Mouse (Mus musculus) activated CD4-positive, CD25-positive, alpha-beta regulatory T cell, adult 4 months (primary cell): ENCODE data around the gene Pdgfra. TPM values are rescaled to one million over a fixed set of nuclear protein-coding genes. Genes with fewer than 3 reads are reported as not detected.

ENCODE experiments used
- ATAC-seq: one replicate; pipeline ENCODE4 v1.8.0; 2017
- polyA plus RNA-seq, 2 experiments: library from polyadenylated mRNA; unstranded; fragments of 100-300 nt; shearing (Covaris generic); gene quantifications; one replicate each; pipeline ENCODE4 v1.2.1; 2017

Pdgfra gene
- polyA plus RNA-seq, 2 experiments from 2014 or later: not detected

DNA sequence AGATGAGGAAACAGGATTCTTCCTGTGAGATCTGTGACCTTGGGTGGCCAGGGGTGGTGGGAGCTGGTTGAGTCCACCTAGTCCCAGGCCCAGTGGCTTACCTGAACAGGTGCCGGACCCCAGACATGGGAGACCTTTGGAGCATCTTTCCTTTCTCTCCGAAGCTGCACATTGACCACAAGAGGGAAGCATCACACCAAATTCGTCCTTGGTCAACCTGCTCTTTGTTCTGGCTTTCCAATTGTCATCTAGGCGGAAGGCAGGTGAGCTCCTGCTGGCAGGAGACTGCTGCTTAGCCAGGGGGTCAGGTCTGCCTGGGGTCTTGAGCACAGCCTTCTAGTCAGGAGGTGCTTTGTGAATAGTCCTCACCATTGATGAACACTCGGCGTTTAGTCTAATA lies 62.4 kb downstream of the Pdgfra start:
- ATAC-seq: no peak

GRCm38 (mm10) chr5:75214929-75215328 lies 62.8 kb downstream of the Pdgfra start:
- ATAC-seq: no peak

DNA sequence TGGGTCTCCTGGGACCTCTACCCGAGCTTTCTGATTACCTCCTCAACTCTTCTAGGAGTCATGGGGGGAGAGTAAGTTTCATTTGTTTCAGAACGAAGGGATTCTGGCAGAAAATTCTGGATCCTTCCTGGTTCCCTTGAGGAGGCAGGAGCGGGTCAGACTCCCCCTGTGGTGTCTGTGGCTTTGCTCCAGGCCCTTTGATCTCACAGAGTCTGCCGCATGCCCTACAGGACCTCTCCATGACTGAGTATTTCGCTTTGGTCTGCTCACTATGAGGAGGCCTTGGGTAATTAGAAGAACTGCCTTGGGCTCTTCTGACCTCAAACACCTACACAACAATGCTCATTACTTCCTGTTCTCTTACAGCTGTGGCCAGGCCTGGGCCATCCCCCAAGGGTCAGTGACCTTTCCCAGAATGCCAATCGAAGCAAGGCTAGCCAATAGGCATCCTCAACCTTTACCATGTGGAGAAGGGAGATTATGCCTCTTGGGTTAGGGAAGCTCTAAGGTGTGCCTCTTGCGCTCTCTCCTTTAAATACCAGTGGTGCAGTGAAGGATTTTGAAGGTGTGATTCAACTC lies 63.7 kb downstream of the Pdgfra start:
- no peak for ATAC-seq

GRCm38 (mm10) chr5:75221610-75222009 lies 69.5 kb downstream of the Pdgfra start:
- no peak for ATAC-seq

DNA sequence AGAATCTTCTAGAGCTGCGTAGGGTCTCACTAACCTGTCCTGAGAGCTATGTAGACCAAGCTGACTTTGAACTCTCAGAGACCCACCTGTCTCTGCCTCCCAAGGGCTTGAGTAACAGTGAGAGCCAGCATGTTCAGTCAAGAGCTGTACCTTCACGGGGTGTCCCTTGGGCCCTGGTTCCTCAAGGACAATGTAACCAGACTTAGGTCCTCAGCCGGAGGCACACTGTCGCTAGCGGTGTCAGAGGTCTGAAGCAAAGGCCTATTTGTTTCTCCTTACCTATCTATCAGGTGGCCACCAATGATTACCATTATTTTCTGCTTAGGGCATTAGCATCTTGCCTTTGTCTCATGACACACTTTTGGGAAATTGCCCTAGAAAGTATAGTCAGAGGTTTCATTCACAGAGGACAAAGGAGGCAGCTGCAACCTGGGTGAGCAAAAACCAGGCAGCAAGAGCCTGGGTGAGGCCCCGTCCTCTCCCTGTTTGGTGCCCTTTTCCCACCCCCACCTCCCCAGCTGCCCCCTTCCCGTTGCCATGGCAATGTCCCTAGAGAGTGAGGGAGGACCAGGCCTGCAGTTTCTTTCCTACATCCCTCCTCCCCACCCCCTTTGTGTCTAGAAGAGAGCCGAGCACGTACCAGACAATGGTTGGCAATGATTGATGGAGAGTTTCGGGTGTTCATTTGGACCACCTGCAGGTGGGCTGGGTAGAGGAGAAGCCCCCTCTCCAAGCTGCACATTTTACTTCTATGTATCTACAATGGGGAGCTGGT lies 70.6 kb downstream of the Pdgfra start:
- no peak for ATAC-seq

- ATAC-seq: no peak
Observed at GRCm38 (mm10) chr5:75238363-75238762, 86.3 kb downstream of the Pdgfra start.

DNA sequence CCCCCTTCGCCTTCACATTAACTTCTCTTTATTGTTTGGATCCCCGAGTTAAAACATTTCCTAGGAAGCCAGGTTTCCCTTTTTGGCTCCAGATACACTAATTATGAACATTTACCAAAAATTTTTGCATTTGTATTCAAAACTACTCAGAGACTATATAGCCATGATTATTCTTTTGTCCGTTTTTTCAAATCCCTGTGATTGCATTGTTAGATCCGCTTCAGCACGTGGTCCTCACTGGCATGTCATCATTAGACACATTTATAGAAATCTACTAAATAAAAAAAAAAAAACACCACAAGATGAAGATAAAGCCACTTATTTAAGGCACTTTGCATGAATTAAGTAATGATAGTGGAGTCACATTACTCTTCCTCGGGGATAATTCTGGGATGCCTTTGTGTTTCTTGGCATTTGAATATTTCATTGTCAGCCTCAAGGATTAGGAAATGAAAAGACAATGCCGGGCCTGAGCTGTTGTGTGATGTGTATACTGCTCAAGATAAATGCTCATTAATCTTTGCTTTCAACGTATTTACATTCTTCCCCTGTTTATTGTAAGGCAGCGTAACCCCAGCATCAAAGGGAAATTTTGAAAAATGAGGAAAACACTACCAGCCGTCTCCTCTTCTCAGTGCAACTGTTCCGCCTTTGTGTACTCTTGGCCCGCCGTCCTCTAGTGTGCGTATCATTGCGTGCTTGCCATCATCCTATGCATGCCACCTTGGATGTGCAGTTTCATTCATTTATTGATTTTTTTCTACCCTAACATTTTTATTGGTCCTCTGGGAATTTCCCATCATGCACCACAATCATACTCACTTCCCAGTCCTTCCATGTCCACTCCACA lies 87.1 kb downstream of the Pdgfra start:
- ATAC-seq: no peak

GRCm38 (mm10) chr5:75247070-75247740 lies 95.1 kb downstream of the Pdgfra start:
- no peak for ATAC-seq

Other genes with a start within 250 kb of the Pdgfra start
- 1 to 10 TPM; 6.0 to 8.1 TPM for gene Chic2, start 107.5 kb upstream of the Pdgfra start, polyA plus RNA-seq
- gene Gsx2, start 76.7 kb upstream of the Pdgfra start, polyA plus RNA-seq: not detected